Comparison of ENCODE assay signal across 8 mouse cellular contexts in genomic region chr9:69397760-69398452, GRCm38 (mm10). TPM values are rescaled to one million over a fixed set of nuclear protein-coding genes. Genes with fewer than 3 reads are reported as not detected.
DNase-seq lines count a peak whose midpoint lies in the region; ATAC-seq lines count a peak whose summit lies in the region.

Gene Ice2, plus strand, starts transcription at chr9:69397906.

- peak; percentile 88 for DNase-seq in CD4-positive, CD25-positive, alpha-beta regulatory T cell, adult 2 months (ENCODE audit: low read depth, low spot score)
- DNase-seq in brain, embryonic 18.5 days (ENCODE audit: low read depth, low spot score): peak; percentile 72
- peak; percentile 86 for DNase-seq in kidney, postnatal 14 days
- peak; percentile 55 for DNase-seq in liver, embryonic 13.5 days
- peak; percentile 83 for DNase-seq in neural tube, embryonic 10.5 days (ENCODE audit: extremely low spot score, low spot score)

- peak within 1 kb of the TSS; percentile 70 to 94 for H3K4me3 ChIP-seq in heart, embryonic 14.5 days (ENCODE audit: control insufficient read depth in 1 of 2, insufficient read depth in 1 of 2, low read depth in 1 of 2, low read length in 2 of 2)
- peak within 1 kb of the TSS; percentile 83 for H3K4me3 ChIP-seq in liver, embryonic 13.5 days (replicated peaks)
- H3K4me3 ChIP-seq in stomach, embryonic 16.5 days (replicated peaks; ENCODE audit: low read length): peak within 1 kb of the TSS; percentile 84

- peaks cover 0 to 8% of the 10 kb centered on the region in 2 experiments; a peak in 3 of 4 replicates for H3K4me1 ChIP-seq in heart, embryonic 14.5 days (ENCODE audit: control insufficient read depth in 2 of 2, insufficient read depth in 2 of 2, low read length in 2 of 2)
- peaks cover 18% of the 10 kb centered on the region for H3K4me1 ChIP-seq in liver, embryonic 13.5 days (replicated peaks)
- peaks cover 10% of the 10 kb centered on the region for H3K4me1 ChIP-seq in stomach, embryonic 16.5 days (ENCODE audit: control insufficient read depth, insufficient read depth, low read length)

- peak within 1 kb of the TSS; percentile 89 for H3K9ac ChIP-seq in heart, embryonic 14.5 days (ENCODE audit: low read length)
- peak within 1 kb of the TSS; percentile 91 for H3K9ac ChIP-seq in liver, embryonic 13.5 days
- peak within 1 kb of the TSS; percentile 97 for H3K9ac ChIP-seq in stomach, embryonic 16.5 days (ENCODE audit: low read length)

- peaks cover 14% of the 10 kb centered on the region for H3K36me3 ChIP-seq in heart, embryonic 14.5 days (ENCODE audit: control insufficient read depth, insufficient read depth, low read length)
- H3K36me3 ChIP-seq in liver, embryonic 13.5 days: no peaks in the 10 kb centered on the region
- H3K36me3 ChIP-seq in stomach, embryonic 16.5 days (ENCODE audit: control insufficient read depth, insufficient read depth, low read length): no peaks in the 10 kb centered on the region

- no peaks in the 10 kb centered on the region for H3K9me3 ChIP-seq in heart, embryonic 14.5 days (ENCODE audit: control insufficient read depth, low read length)
- H3K9me3 ChIP-seq in liver, embryonic 13.5 days (replicated peaks): no peaks in the 10 kb centered on the region
- H3K9me3 ChIP-seq in stomach, embryonic 16.5 days (replicated peaks; ENCODE audit: control insufficient read depth, low read length): no peaks in the 10 kb centered on the region

- WGBS in heart, embryonic 14.5 days: under 1% methylated on average over 53 of the region's 53 CpGs
- WGBS in liver, embryonic 13.5 days (ENCODE audit: insufficient replicate concordance): under 1% methylated on average over 51 of the region's 53 CpGs
- 0% methylated on average over 53 of the region's 53 CpGs for WGBS in stomach, embryonic 16.5 days

- peak within 1 kb of the TSS; percentile 93 for H3K4me2 ChIP-seq in heart, embryonic 14.5 days (ENCODE audit: low read length)
- peak within 1 kb of the TSS; percentile 93 for H3K4me2 ChIP-seq in liver, embryonic 13.5 days
- peak within 1 kb of the TSS; percentile 97 for H3K4me2 ChIP-seq in stomach, embryonic 16.5 days (ENCODE audit: low read depth, low read length)

- ATAC-seq in erythroid progenitor cell, adult 5-6 weeks (replicated peaks; ENCODE audit: low FRiP score, poor library complexity, severe bottlenecking): peak; percentile 85
- peak; percentile 77; the same call in 1 of the 2 replicates for ATAC-seq in heart, embryonic 14.5 days (ENCODE audit: insufficient number of reproducible peaks, insufficient read depth, low FRiP score, low read depth)
- ATAC-seq in liver, embryonic 13.5 days (ENCODE audit: low read depth): peak; percentile 92
- ATAC-seq in stomach, embryonic 16.5 days (ENCODE audit: insufficient read depth, low FRiP score): peak; percentile 90

- H3K27me3 ChIP-seq in heart, embryonic 14.5 days (ENCODE audit: control insufficient read depth, insufficient read depth, low read length): no peaks in the 10 kb centered on the region
- H3K27me3 ChIP-seq in liver, embryonic 13.5 days: no peaks in the 10 kb centered on the region
- H3K27me3 ChIP-seq in stomach, embryonic 16.5 days (ENCODE audit: control insufficient read depth, insufficient read depth, low read length): no peaks in the 10 kb centered on the region

- peak within 1 kb of the TSS; percentile 92 to 97 for H3K27ac ChIP-seq in heart, embryonic 14.5 days (replicated peaks in 1 of 2; ENCODE audit: control insufficient read depth in 1 of 2, insufficient read depth in 1 of 2, low read depth in 2 of 2, low read length in 2 of 2)
- H3K27ac ChIP-seq in liver, embryonic 13.5 days: peak within 1 kb of the TSS; percentile 79
- peak within 1 kb of the TSS; percentile 94 for H3K27ac ChIP-seq in stomach, embryonic 16.5 days (ENCODE audit: low read length)

RNA-seq across cellular contexts. Expression of gene Ice2, which starts in this region (rescaled TPM):
- total RNA-seq in erythroid progenitor cell, adult 5-6 weeks (2015; ENCODE audit: low replicate concordance): 4.2 and 15.5 TPM in 2 replicates
- 1.9 and 3.1 TPM in 2 replicates for total RNA-seq in erythroid progenitor cell, adult 5-6 weeks (2017; ENCODE audit: low replicate concordance)
- 10.9 and 13.9 TPM in 2 replicates for polyA plus RNA-seq in heart, embryonic 14.5 days (2014; fragmentation: Nextera tagmentation; extraction: Ambion mirVana)
- 6.7 and 8.7 TPM in 2 replicates for polyA plus RNA-seq in liver, embryonic 13.5 days (2015; fragmentation: Nextera tagmentation; extraction: Ambion mirVana)
- polyA plus RNA-seq in stomach, embryonic 16.5 days (2015; fragmentation: Nextera tagmentation; extraction: Ambion mirVana): 14.6 and 16.8 TPM in 2 replicates

Comparison
In these comparisons a context has a peak if more than half of its experiments do, and no peak if none do; other contexts are left out.
1. Peak in every context shown above with its lines: DNase-seq, ATAC-seq, H3K4me3 ChIP-seq and H3K27ac ChIP-seq.